Mouse (Mus musculus): ENCODE data around the gene Polr3e.
"Not testable (repeated sequence)": the region's sequence is repeated elsewhere in the genome, so short reads cannot be mapped to it uniquely, and the experiment has no call there.

Polr3e gene

DNA sequence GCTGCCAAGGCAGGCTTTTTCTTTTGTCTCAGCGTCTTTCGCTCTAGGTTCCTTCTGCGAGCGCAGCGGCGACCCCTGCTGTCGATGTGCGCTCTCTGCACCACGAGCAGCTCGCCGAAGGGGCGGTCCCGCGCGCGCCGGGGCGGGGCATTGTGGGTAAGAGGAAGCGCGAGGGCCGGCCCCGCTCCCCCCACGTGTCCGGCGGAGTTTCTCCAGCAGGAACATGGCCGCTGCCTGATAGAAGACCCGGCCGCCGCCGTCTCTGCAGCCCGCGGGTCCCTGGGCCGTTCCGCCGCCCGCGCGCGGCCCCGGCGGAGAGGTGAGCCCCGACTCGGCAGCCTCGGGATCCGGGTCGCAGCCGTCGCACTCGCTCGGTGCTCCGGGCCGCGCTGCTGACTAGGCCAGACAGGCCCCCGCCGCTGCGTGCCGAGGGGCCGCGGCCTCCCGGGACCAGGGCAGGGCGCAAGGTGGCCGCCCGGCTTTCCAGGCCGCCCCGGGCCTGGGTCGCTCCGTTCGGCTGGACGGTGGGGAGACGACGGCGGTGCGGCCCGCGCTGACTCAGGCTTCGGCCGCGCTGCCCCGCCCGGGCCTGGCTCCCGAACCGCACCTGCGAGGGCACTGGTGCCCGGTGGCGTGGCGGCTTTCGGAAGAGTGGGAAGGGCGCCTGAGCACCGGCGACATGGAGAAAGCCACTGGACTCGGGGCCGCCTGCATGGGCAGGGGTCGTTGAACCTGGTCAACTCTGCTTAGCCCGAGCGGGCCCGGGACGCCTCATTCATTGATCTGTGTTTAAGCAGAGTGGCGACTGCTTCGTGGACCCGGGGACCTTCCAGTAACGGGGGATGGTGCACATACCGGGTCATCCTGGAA, at the start of gene Polr3e:
TSS of gene Polr3e (plus strand) at position 153 of the 870 bp plus-strand sequence.
- DNase-seq = peak; percentile 100

DNA sequence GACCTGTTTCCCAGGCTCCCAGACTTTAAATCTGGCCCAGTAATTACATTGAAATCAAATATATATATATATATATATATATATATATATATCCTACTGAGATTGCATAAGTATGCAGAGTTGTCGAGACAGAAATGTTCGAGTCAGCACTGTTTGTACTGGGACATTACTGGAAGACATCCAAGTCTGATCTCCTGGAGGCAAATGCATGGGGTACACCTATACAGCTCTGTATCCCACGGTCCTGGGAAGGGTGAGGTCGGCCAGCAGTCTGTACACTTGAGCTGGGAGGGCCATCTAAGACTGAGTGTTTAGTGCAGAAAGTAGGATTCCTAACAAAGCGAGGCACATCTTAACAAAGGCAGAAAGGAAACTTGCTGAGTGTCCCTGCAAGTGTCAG, 47.7 kb upstream of the Polr3e start:
- no peak for DNase-seq

GRCm38 (mm10) chr7:120870431-120871008, 47.0 kb upstream of the Polr3e start:
- no peak for DNase-seq

GRCm38 (mm10) chr7:120873083-120873482, 44.5 kb upstream of the Polr3e start:
- DNase-seq = peak in 1 of 2 experiments; percentile 23

- DNase-seq = no peak
These were observed 43.5 kb upstream of the Polr3e start for GRCm38 (mm10) chr7:120874021-120874420.

- peak in 1 of 2 experiments; percentile 19 for DNase-seq
These were observed 42.6 kb upstream of the Polr3e start for GRCm38 (mm10) chr7:120874764-120875539.

DNA sequence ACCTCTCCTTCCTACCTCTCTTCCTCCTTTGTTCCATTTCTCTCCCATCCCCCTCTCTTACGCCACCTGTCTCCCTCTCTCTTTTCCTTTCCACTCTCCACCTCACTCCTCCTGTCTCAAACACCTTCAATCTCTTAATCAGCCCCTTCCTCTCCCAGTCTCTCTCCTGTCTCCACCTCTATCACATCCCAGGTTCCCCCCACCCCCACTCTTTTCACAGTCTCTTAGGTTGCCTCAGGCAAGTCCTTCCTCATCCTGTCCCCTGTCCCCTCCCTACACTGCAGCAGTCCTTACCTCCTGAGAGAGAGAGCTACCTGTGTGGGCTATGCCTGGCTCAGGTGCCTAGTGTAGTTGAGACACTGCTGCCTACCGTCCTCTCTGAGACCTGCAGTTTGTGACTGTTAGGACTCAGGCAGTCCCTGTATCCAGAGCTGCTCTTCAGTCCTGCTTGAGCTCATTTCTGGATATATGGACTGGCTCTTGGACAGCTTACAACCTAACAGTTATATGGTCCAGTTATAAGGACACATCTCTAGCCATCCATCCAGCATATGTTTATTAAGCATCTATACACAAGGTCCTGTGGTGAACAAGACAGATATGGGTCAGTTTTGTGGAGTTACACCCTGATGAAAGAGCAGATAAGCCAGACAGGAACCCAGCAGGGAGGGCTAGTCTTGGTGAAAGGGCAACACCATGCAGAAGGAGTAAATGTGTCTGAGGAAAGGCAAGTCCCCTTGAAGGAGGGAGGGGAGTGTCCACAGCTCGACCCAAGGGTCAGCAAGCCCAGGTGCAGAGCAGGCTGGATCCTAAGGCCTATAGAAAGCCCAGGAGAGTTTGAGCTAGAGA, 41.8 kb upstream of the Polr3e start:
- no peak for DNase-seq

DNA sequence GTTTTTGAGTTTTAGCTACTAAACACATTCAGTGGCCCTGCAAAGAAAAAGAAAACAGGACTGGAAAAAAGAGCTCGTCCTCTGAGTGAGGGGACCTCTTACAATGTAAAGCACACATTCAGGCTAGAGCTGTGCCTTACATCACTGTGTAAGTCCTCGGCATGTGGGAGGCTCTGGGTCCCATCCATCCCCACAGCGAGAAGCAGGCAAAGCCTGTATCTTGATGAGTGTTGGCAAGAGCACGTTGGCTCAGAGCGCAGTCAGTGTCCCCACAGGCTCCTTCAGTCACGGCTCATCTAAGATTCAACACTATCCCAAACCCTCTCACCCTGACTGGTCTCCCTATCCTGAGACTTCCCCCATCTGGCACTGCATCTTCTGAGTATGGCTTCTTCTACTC, 39.3 kb upstream of the Polr3e start:
- DNase-seq = no peak

DNA sequence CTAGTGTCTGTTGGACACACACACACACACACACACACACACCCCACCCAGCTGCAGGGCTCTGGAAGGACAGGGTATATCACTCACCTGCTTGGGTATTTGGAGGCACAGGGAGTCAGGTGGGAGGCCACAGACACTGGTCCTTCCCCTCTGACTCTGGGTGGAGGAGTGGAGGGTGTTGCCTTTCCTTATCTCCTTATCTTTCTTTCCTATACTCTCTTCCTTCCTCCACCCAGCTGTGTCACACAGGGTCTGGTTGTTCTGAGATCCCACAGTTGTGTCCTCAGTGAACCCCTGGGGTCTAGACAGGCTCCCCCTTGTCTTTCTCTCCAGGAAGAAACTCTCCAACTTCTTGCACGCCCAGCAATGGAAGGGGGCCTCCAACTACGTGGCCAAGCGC, 37.6 kb upstream of the Polr3e start:
- DNase-seq = no peak

GRCm38 (mm10) chr7:120880770-120881169, 36.8 kb upstream of the Polr3e start:
- no peak for DNase-seq

GRCm38 (mm10) chr7:120881451-120881850, 36.1 kb upstream of the Polr3e start:
- DNase-seq = no peak

GRCm38 (mm10) chr7:120882674-120883073, 34.9 kb upstream of the Polr3e start:
- DNase-seq = no peak

- DNase-seq = no peak
These were observed 33.8 kb upstream of the Polr3e start for GRCm38 (mm10) chr7:120883523-120884290.

DNA sequence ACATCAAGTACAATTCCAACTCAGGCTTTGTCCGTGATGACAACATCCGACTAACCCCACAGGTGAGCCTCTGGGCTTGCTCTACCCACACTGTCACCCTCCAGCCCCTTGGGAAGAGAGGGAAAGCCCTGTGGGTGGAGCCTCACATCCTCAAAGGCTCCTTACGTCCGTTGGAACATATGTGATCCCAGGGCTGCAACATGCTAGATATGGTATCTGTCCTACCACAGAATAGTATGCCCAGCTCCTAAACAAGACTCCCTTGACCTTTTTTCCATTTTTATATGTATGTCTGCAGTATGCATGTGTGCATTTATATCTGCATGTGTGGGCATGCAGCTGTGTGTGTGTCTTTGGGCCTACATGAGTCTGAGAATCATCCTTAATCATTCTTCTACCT, 32.8 kb upstream of the Polr3e start:
- no peak for DNase-seq

DNA sequence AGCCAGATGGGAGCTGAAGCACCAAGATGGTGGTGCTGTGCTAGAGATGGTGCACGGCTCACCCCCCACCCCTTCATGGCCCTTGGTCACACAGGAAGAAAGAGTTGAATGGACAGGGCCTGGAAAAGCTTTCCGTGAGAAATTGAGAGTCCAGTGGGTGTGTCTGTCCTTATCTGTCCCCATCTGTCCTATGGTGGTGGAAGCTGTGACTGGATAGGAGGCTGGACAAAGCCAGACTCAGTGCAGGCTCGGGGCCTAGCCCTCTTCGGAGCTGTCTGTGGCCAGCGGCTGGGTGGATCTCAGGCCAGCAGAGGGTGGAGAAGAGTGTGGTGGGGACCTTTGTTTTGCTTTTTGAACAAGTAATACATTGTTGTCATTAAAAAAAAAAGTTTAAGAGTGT, 24.4 kb upstream of the Polr3e start:
- no peak for DNase-seq

DNA sequence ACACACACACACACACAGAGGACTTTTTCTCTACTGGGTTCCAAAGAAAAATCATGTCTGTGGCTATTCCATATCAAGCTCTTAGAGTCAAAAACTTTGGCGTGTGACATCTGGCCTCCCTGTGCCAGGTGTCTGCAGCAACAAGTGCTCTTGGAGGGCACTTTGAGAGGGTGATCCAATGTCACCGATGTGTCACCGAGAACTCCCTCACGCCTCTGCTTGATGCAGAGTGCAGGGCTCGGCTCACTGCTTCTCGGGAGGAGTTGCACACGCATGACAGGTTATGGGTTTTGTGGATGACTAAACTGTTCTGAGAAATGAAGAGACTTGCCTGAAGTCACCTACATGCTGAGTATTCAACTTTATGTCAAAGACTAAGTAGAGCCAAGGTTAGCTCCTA, 20.5 kb upstream of the Polr3e start:
- peak in 1 of 2 experiments; percentile 15 for DNase-seq

DNA sequence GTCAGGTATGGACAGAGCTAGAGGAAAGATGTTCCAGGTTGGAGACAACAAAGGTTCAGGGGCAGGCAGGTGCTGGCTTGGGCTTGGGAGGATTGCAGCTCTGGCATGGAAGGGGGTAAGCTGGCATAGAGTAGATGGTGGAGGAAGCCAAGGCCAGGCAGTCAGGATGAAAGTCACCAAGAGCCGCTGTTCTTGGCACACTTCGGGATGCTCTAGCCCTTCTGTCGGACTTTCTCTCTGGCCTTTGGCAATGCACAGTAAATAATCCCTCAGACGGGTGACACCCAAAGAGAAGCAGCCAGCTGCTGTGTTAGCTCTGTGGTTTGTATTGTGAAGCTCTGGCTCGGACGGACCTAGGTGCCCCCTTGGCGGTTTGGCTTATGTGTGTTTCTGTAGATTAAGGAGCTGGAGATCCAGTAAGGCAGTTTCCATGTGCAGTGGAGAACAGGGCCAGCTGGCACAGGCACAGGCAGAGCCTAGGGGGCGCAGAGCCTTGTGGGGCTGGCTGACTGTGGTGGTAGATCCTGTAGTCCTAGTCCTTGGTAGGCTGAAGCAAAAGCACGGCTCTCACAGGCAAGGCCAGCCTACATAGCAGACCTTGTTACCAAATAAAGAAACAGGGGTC, 19.7 kb upstream of the Polr3e start:
- DNase-seq = no peak

GRCm38 (mm10) chr7:120900191-120900590, 17.4 kb upstream of the Polr3e start:
- DNase-seq = no peak

GRCm38 (mm10) chr7:120901701-120902100, 15.8 kb upstream of the Polr3e start:
- DNase-seq = no peak

- DNase-seq = no peak
These were observed 14.6 kb upstream of the Polr3e start for GRCm38 (mm10) chr7:120902931-120903330.

DNA sequence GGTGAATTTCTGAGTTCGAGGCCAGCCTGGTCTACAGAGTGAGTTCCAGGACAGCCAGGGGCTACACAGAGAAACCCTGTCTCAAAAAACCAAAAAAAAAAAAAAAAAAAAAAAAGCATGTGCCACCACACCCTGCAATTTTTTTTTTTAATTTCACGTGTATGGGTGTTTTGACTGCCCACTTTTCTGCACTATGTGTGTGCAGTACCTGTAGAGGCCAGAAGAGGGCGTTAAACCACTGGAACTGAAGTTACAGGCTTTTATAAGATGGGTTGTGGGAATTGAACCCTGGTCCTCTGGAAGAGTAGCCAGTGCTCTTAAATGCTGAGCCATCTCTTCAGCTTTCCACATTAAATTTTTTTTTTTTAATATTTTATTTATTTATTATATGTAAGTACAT, 7.4 kb upstream of the Polr3e start:
- DNase-seq = not testable (repeated sequence)
